Mouse (Mus musculus) urinary bladder, postnatal 36 days (tissue): Measurements from ENCODE around the gene Maco1.

Source experiments
- DNase-seq, 2 experiments: peaks; one replicate each; pipeline ENCODE4 v3.0.0; 2022; ENCODE audit warnings: low spot score in 2 of 2, mixed read lengths in 1 of 2

Maco1 gene

DNA sequence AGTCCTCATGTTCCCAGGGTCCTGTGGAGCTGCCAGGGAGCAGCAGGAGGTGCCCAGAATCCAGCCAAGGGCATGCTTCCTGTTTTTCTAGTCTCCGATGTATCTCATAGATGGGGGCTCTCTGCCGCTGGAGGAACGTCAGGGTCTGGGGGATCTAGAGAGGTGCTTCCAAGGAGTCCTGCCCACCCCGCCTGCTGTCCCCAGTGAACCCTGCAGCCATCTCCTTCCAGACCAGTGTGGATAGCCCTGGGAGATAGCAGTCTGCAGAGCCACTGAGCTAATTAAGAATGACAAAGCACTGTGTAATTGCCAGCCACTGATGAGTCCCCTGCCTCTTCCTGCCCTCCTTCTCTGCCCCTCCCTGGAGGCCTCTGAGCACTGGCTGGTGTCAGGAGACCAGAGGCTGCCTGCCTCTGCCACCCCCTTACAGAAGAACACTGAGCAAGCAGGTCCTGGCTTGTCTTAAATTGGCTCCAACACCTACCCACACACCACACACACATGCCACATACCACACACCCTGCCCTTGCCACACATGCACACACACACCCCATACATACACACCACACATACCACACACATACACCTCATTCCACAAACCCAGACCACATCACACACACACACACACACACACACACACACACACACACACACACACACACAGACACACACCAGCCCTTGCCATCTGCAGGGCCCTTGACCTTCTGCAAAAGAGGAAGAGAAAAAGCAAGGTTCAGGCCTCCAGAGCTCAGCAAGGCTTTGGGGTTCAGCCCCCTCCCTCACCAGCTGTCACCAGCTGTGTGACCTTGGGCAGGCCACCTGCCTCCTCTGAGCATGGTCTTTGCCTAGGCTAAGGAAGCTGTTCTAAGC lies 80.1 kb downstream of the Maco1 start:
- no peak for DNase-seq

DNA sequence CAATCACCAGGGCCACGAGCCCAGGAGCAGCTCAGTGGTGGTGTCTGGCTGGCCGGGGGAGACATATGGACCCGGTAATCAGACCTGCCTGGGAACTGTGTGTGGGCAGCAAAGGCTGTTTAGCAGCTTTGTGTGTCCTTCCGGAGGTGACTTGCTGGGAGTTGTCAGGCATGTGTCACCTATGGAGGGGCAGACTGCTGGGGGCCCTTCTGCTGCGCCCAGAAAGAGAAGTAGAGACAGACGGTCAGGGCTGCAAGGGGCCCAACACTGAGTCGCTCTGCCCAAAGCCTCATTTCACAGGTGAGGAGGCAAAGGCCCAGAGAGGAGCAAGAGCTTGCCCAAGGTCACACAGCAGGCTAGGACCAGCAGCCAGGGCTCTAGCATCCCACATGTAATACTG lies 83.3 kb downstream of the Maco1 start:
- DNase-seq, result no peak

- DNase-seq, result no peak
These were observed 83.9 kb downstream of the Maco1 start for GRCm38 (mm10) chr4:134769081-134769811.

DNA sequence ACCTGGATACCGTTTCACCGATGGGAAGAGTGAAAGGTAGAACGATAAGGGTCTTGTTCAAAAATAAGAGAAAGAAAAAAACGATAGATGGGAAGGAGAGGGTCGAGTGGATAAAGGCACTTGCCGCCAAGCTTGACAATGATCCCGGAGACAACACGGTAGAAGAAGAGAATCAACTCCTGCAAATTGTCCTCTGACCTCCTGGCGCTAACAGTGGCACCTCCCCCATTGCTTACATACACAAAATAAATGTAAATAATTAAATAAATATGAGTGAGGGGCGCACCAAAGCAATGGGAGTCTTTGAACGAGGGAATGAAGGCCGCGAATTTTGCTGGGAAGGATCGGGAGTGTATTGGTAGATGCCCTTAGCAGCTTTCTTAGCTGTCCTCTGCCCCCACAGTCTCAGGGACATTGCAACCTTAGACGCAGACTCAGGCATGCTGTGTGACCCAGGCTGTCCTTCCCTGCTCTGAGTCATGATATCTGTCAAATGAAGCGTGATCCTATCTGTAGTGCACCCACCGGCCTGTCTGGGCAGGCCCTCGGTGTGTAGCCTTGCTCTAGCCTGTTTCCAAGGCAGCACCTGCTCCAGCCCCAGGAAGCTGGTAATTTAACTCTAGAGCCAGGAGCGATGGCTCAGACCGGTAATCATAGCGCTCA lies 84.8 kb downstream of the Maco1 start:
- peak; percentile 64 to 72 for DNase-seq

DNA sequence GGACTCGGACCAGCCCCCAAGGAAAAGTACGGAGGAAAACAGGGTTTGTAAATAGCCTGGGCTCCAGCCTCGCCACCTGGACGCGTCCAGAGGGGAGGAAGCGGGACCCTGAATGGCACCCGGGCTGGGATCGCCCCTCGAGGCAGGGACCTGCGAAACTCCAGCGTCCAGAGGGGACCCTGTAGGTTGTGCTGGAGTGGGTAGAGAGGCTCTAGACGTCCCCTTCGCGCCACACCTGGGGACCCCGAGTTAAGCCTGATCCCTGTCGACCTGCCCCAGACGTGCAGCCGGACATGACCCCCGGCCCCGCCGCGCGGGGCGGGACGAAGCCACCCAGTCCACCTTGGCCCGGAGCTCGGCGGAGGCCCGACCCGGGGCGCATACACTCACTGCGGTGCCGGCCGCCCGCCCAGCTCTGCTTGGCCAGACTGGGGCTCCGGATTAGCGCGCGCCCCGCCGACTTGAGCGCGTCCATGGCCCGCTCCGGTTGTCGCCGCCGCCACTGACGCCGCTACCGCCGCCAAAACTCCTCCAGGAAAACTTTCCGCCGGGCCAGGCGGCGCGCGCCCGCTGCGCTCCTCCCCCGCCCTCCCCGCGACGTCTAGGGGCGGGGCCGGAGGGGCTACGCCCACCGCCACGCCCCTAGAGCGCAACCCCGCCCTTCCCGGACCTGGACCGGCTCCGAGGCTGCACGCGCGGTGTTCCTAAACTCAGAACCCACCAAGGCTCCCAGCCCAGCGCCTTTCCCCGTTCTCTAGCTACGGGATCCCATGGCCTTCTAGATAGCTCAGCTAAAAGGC lies 85.5 kb downstream of the Maco1 start, which contains the start of gene Ldlrap1:
TSS of gene Ldlrap1 (minus strand) at position 599 of the 800 bp plus-strand sequence.
- DNase-seq, result peak; percentile 73 to 81

DNA sequence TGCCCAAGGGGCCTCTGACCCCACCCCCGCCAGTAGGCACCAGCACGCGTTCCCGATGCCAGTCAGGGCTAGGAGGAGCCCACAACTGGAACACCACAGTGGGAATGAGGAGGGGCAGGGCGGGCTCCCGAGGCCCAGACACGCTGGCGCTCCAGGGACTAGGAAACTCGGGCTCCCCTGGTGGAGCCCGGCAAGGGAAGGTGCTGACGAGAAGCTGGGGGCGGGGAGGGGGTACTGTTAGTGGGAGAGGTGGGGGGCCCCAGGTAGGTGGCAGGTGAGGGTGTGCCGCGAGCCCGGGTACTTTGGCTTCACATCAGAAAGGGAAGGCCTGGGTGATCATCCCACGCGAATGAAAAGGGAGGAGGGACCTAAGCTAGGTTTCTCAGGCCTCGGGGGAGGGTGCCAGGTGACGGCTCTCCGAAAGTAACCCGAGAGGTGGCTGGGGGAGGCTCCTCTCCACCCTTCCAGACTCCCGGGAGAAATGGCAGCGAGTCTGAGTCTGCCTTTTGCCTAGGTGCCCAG lies 86.2 kb downstream of the Maco1 start:
- DNase-seq, result peak in 1 of 2 experiments; percentile 56

GRCm38 (mm10) chr4:134766277-134766676 lies 86.9 kb downstream of the Maco1 start:
- no peak for DNase-seq

GRCm38 (mm10) chr4:134764333-134764732 lies 88.8 kb downstream of the Maco1 start:
- no peak for DNase-seq

GRCm38 (mm10) chr4:134762360-134762759 lies 90.8 kb downstream of the Maco1 start:
- peak in 1 of 2 experiments; percentile 40 for DNase-seq

DNA sequence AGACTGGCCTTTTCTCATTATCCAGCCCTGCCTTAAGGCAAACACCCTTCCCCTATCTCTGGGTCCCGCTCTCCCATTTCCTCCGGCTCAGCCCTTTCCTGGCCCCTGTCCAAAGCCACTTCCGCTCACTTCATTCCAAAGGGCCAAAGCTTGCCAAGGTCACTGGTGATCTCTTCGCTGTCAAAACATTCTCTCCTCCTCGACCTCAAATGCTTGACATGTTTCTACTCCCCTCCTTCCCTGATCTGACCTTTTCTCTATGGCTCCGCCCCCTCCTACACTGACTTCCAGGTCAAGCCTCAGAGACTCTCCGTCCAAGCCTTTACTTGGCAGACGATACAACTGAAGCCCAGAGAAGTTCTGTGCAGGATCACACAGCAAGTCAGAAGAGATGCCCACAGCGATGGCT lies 92.3 kb downstream of the Maco1 start:
- DNase-seq, result peak; percentile 56 to 79

GRCm38 (mm10) chr4:134760281-134760680 lies 92.9 kb downstream of the Maco1 start:
- DNase-seq, result no peak

- no peak for DNase-seq
These were observed 93.6 kb downstream of the Maco1 start for GRCm38 (mm10) chr4:134759564-134759963.

DNA sequence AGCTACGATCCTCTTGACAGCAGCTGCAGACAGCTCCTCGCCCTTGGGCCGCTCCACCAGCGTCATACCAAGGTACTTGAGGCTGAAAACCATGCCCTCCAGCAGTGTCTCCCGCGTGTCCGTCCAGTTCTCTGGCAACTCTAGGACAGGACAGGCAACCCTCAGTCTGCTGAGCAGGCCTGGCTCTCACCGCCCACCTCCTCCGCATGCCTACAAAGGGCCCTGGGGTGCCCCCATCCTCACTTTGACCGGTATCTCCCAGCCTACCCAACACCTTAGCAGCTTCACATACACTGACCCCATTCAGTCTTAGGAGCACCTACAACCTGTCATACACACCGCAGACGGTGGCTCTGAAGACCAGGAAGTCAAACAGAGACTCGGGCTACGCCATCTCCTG lies 94.2 kb downstream of the Maco1 start:
- DNase-seq, result no peak

- DNase-seq, result no peak
These were observed 94.8 kb downstream of the Maco1 start for GRCm38 (mm10) chr4:134758367-134758766.

- no peak for DNase-seq
These were observed 96.2 kb downstream of the Maco1 start for GRCm38 (mm10) chr4:134756953-134757352.

DNA sequence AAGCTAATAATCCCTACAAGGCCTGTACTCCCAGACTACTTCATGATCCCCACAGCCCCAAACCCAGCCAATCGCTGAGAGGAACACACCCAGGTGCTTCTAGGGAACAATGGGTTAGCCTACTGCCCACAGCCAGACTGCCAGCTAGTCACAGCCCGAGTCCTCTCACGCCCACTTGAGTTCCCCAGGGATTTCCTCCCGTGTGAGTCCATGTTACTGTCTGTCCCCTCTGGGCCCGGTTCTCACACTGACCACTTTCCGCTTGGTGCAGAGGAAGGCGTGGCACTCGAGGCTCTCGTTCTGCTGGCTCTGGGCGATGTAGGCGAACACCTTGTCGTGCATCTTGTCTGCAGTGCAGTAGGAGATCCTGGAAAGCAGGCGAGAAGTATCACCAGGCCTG lies 98.2 kb downstream of the Maco1 start:
- no peak for DNase-seq

GRCm38 (mm10) chr4:134754371-134754770 lies 98.8 kb downstream of the Maco1 start:
- DNase-seq, result no peak

DNA sequence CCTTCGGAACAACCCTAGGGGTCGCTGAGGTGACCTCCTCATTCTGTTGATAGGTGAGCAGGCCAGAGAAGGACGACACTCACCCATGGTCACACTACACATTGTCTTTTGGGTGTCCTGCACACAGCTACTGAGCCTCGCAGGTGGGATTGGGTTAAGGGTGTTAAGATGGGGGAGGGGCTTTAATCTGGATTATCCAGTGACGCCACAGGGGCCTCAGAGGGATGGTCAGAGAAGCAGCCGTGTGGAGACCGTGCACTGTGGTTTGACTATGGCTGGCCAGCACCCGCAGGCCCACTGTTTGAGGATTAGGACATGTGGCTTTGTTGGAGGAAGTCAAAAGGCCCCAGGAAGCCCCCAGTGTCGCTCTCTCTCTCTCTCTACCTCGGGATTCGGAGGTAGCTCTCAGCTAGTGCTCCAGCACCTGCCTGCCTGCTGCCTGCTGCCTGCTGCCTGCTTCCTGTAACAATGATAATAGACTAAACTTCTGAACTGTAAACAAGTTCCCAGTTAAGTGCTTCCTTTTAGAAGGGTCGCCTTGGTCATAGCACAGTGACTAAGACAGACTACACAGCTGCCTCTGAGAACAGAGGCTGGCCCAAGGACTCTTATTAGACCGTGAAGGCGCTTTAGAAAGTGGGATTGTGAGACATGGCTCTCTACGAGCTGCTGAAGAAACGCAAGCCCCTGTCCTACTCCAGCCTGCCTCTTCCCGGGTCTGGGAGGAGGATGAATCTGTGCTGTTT lies 99.5 kb downstream of the Maco1 start:
- DNase-seq, result no peak

DNA sequence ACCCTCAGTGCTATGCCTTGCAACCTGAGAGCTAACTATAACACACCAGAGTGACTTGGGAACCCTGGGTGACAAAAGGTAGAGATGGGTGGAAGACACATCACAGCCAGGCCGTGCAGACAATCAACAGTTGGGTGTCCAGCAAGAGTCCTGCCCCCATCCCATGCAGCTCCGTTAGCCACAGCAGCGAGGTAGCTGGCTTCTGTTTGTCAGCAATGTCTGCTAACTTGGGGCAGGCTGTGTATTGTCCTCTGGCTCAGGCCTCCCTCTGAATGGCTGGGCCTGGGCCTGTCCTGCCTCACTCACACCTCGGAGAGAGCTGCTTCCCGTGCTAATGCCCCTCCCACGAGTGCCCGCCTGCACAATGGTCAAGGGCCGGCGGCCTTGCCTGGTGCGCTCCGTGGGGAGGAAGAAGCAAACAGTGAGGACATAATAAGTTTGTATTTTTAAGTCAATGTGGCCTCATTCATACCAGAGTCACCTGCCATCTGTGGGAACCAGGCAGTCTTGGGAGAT lies 100.2 kb downstream of the Maco1 start:
- no peak for DNase-seq
